Comparison of ENCODE assay signal across 8 mouse cellular contexts in genomic region chr3:107332127-107332959, GRCm38 (mm10). TPM values are rescaled to one million over a fixed set of nuclear protein-coding genes. Genes with fewer than 3 reads are reported as not detected.
DNase-seq lines count a peak whose midpoint lies in the region; ATAC-seq and TF ChIP-seq lines count a peak whose summit lies in the region.

No protein-coding gene starts in this region.

- under 1% methylated on average over 75 of the region's 75 CpGs for WGBS in heart, embryonic 15.5 days
- 1% methylated on average over 72 of the region's 75 CpGs for WGBS in liver, postnatal 0 days (ENCODE audit: insufficient replicate concordance)

- H3K4me1 ChIP-seq in erythroblast, embryonic 14.5 days (ENCODE audit: control insufficient read depth), result peaks cover 45% of the 10 kb centered on the region
- peaks cover 21% of the 10 kb centered on the region for H3K4me1 ChIP-seq in heart, embryonic 15.5 days (replicated peaks)
- peaks cover 22% of the 10 kb centered on the region for H3K4me1 ChIP-seq in liver, postnatal 0 days (ENCODE audit: insufficient read depth)

- H3K79me3 ChIP-seq in C2C12 (ENCODE audit: low read depth), result peaks cover 50% of the 10 kb centered on the region

- H3K36me3 ChIP-seq in C2C12 (ENCODE audit: control insufficient read depth, insufficient read depth), result peaks cover 43% of the 10 kb centered on the region
- H3K36me3 ChIP-seq in erythroblast, embryonic 14.5 days (ENCODE audit: control insufficient read depth), result peaks cover 50% of the 10 kb centered on the region
- H3K36me3 ChIP-seq in heart, embryonic 15.5 days, result peaks cover 18% of the 10 kb centered on the region
- peaks cover 31% of the 10 kb centered on the region for H3K36me3 ChIP-seq in liver, postnatal 0 days (replicated peaks; ENCODE audit: insufficient read depth, low read length)

- peak; percentile 64 for DNase-seq in adipocyte (ENCODE audit: low spot score)
- peak; percentile 64 to 89 for DNase-seq in kidney, postnatal 25 days
- DNase-seq in liver, postnatal 0 days, result peak; percentile 72
- peak; percentile 71 for DNase-seq in right cerebral cortex, postnatal 10 days (ENCODE audit: low spot score in 2 of 2)
- peak; percentile 52 to 60 for DNase-seq in urinary bladder, postnatal 4 days (ENCODE audit: low spot score in 2 of 2)

- peak overlapping the region; percentile 82 for H3K4me2 ChIP-seq in heart, embryonic 15.5 days
- H3K4me2 ChIP-seq in liver, postnatal 0 days (ENCODE audit: low read depth, low read length), result peak overlapping the region; percentile 93

- no peaks in the 10 kb centered on the region for H3K9me3 ChIP-seq in erythroblast, embryonic 14.5 days (ENCODE audit: control insufficient read depth, low read length)
- no peaks in the 10 kb centered on the region for H3K9me3 ChIP-seq in heart, embryonic 15.5 days (replicated peaks)
- no peaks in the 10 kb centered on the region for H3K9me3 ChIP-seq in liver, postnatal 0 days (ENCODE audit: low read length)

- H3K4me3 ChIP-seq in C2C12 (ENCODE audit: insufficient read depth, poor library complexity, severe bottlenecking), result peak overlapping the region; percentile 89
- H3K4me3 ChIP-seq in erythroblast, embryonic 14.5 days (replicated peaks), result peak overlapping the region; percentile 100
- H3K4me3 ChIP-seq in heart, embryonic 15.5 days, result peak overlapping the region; percentile 86
- H3K4me3 ChIP-seq in liver, postnatal 0 days (ENCODE audit: low read depth, low read length), result peak overlapping the region; percentile 90

- peaks cover 56% of the 10 kb centered on the region for H3K79me2 ChIP-seq in C2C12 (ENCODE audit: control insufficient read depth, insufficient read depth)

- no peak for ATAC-seq in heart, embryonic 15.5 days (replicated peaks; ENCODE audit: insufficient number of reproducible peaks, insufficient read depth, low FRiP score, low read depth)
- no peak for ATAC-seq in liver, postnatal 0 days

- H3ac ChIP-seq in C2C12 (ENCODE audit: control insufficient read depth, insufficient read length, low read depth), result peak overlapping the region; percentile 94

- TF ChIP-seq EP300 in liver, postnatal 0 days (IDR thresholded peaks at IDR 0.05; ENCODE audit: low read depth), result no peak

- no peak for TF ChIP-seq CTCF in C2C12 (IDR thresholded peaks at IDR 0.05; ENCODE audit: control insufficient read depth, insufficient read depth, insufficient read length)
- TF ChIP-seq CTCF in liver, postnatal 0 days (IDR thresholded peaks at IDR 0.05; ENCODE audit: low read depth), result no peak

- peak overlapping the region; percentile 97 for H3K27ac ChIP-seq in heart, embryonic 15.5 days
- H3K27ac ChIP-seq in liver, postnatal 0 days (ENCODE audit: low read depth), result peak overlapping the region; percentile 92

- H3K9ac ChIP-seq in heart, embryonic 15.5 days, result peak overlapping the region; percentile 92
- peak overlapping the region; percentile 91 for H3K9ac ChIP-seq in liver, postnatal 0 days (replicated peaks)

- H3K27me3 ChIP-seq in C2C12 (ENCODE audit: control insufficient read depth, insufficient read depth, insufficient read length), result no peaks in the 10 kb centered on the region
- H3K27me3 ChIP-seq in erythroblast, embryonic 14.5 days (ENCODE audit: control insufficient read depth), result no peaks in the 10 kb centered on the region
- H3K27me3 ChIP-seq in heart, embryonic 15.5 days, result no peaks in the 10 kb centered on the region
- H3K27me3 ChIP-seq in liver, postnatal 0 days (ENCODE audit: insufficient read depth, low read length), result no peaks in the 10 kb centered on the region

TF ChIP-seq in C2C12, 6 proteins besides CTCF, POLR2A, EP300 and RAD21:
- TF ChIP-seq FOSL1 (IDR thresholded peaks at IDR 0.05; ENCODE audit: insufficient read depth, low read length, poor library complexity, severe bottlenecking) (no peak), MAX (IDR thresholded peaks at IDR 0.05) (no peak), MYOD1 (IDR thresholded peaks at IDR 0.05; ENCODE audit: control insufficient read depth, insufficient read length, low read depth) (no peak), MYOG (IDR thresholded peaks at IDR 0.05; ENCODE audit: control insufficient read depth, extremely low read depth, insufficient read length) (no peak)

RNA-seq across cellular contexts. Expression of gene Rbm15, which starts 1.1 kb away (rescaled TPM):
- 7.2 TPM for polyA plus RNA-seq in C2C12 (2012; fragmentation: generic; extraction: Trizol)
- polyA plus RNA-seq in erythroblast, embryonic 14.5 days (2012), result 1.1 and 1.6 TPM in 2 replicates
- polyA plus RNA-seq in heart, embryonic 15.5 days (2015; fragmentation: Nextera tagmentation; extraction: Ambion mirVana), result 10.6 and 10.9 TPM in 2 replicates
- 6.5 and 6.7 TPM in 2 replicates for polyA plus RNA-seq in liver, postnatal 0 days (2015; fragmentation: Nextera tagmentation; extraction: Ambion mirVana)

RNA-seq across cellular contexts. Expression of gene Slc16a4, which starts 41.3 kb away (rescaled TPM):
- polyA plus RNA-seq in C2C12 (2012; fragmentation: generic; extraction: Trizol), result 0.20 TPM
- polyA plus RNA-seq in erythroblast, embryonic 14.5 days (2012), result not detected in 2 replicates
- 1.5 and 2.3 TPM in 2 replicates for polyA plus RNA-seq in heart, embryonic 15.5 days (2015; fragmentation: Nextera tagmentation; extraction: Ambion mirVana)
- polyA plus RNA-seq in liver, postnatal 0 days (2015; fragmentation: Nextera tagmentation; extraction: Ambion mirVana), result 0.14 and 0.27 TPM in 2 replicates

RNA-seq across cellular contexts. Expression of gene Lamtor5, which starts 53.7 kb away (rescaled TPM):
- polyA plus RNA-seq in C2C12 (2012; fragmentation: generic; extraction: Trizol), result 163 TPM
- polyA plus RNA-seq in erythroblast, embryonic 14.5 days (2012), result 2.6 and 3.5 TPM in 2 replicates
- 153 and 158 TPM in 2 replicates for polyA plus RNA-seq in heart, embryonic 15.5 days (2015; fragmentation: Nextera tagmentation; extraction: Ambion mirVana)
- 94.0 and 99.8 TPM in 2 replicates for polyA plus RNA-seq in liver, postnatal 0 days (2015; fragmentation: Nextera tagmentation; extraction: Ambion mirVana)

Comparison
In these comparisons a context has a peak if more than half of its experiments do, and no peak if none do; other contexts are left out.
1. RNA of gene Lamtor5, which starts 53.7 kb away (polyA plus RNA-seq): 163 TPM in C2C12 (single experiment), 153 to 158 TPM in heart, embryonic 15.5 days and 94.0 to 99.8 TPM in liver, postnatal 0 days; 2.6 to 3.5 TPM in erythroblast, embryonic 14.5 days; every median in the first group is over 10 times any median in the second.
2. Peak in every context shown above with its lines, with median percentiles within 50 percentile points of each other: H3K4me3 ChIP-seq and DNase-seq.